Mouse (Mus musculus) liver, adult 2 months (tissue): Measurements from ENCODE around the gene Dnah8. TPM values are rescaled to one million over a fixed set of nuclear protein-coding genes. Genes with fewer than 3 reads are reported as not detected.

ENCODE experiments used
- DNase-seq: peaks from one replicate; pipeline ENCODE4 v3.0.0-alpha.2; 2011; ENCODE audit warnings: low read depth, low spot score; ENCODE audit errors: extremely low read depth
- H3K27ac ChIP-seq: fragments of 200-500 bp; replicated peaks from 2 replicates; pipeline ENCODE4 v1.5.1; 2012; ENCODE audit warnings: low read depth, mild to moderate bottlenecking, control low read depth, inconsistent platforms, low read length; ENCODE audit not compliant: insufficient read depth
- H3K27me3 ChIP-seq: fragments of 200-500 bp; 2 replicates; pipeline ENCODE4 v1.6.1; 2012; ENCODE audit warnings: mild to moderate bottlenecking, moderate library complexity, low read length, inconsistent platforms; ENCODE audit not compliant: control insufficient read depth, insufficient read depth
- H3K36me3 ChIP-seq: fragments of 200-500 bp; 2 replicates; pipeline ENCODE4 v1.6.1; 2012; ENCODE audit warnings: low read length, inconsistent platforms; ENCODE audit not compliant: control insufficient read depth, insufficient read depth
- H3K4me1 ChIP-seq: fragments of 200-500 bp; 2 replicates; pipeline ENCODE4 v1.6.1; 2011; ENCODE audit warnings: low read length; ENCODE audit not compliant: control insufficient read depth, insufficient read depth
- H3K4me3 ChIP-seq: fragments of 200-500 bp; 2 replicates; pipeline ENCODE4 v1.5.1; 2011; ENCODE audit warnings: low read depth, mild to moderate bottlenecking, control low read depth, low read length, moderate library complexity; ENCODE audit not compliant: insufficient read depth
- H3K79me2 ChIP-seq: fragments of 200-500 bp; 2 replicates; pipeline ENCODE4 v1.6.1; 2012; ENCODE audit warnings: inconsistent platforms, mild to moderate bottlenecking, low read length, moderate library complexity; ENCODE audit not compliant: control insufficient read depth, insufficient read depth
- H3K9ac ChIP-seq: fragments of 200-500 bp; 2 replicates; pipeline ENCODE4 v1.6.1; 2012; ENCODE audit warnings: low read depth, mild to moderate bottlenecking, control low read depth, inconsistent platforms, low read length
- CTCF ChIP-seq: fragments of 200-500 bp; IDR thresholded peaks from 2 replicates; pipeline ENCODE4 v1.5.1; 2011; ENCODE audit warnings: low read depth, low read length, control low read depth
- POLR2A ChIP-seq: fragments of 200-500 bp; IDR thresholded peaks from 2 replicates; pipeline ENCODE4 v1.6.1; 2011; ENCODE audit warnings: low read length, control low read depth; ENCODE audit not compliant: insufficient read depth; ENCODE audit errors: extremely low read depth
- WGBS: fragments of 180-500 bp; shearing (Covaris S2); methylation state at CpG from one replicate; pipeline ENCODE4 v1.1.7; 2018; 5-methylcytosine and 5-hydroxymethylcytosine counted together
- polyA plus RNA-seq: library from polyadenylated mRNA; depleted of rRNA; stranded (reverse); fragments of >200 nt; gene quantifications from 2 replicates; pipeline ENCODE4 v1.2.3, GENCODE M21; 2012
- total RNA-seq: library from RNA; depleted of rRNA; stranded (reverse); fragments of >200 nt; gene quantifications from 2 replicates; pipeline ENCODE4 v1.2.3, GENCODE M21; 2014

Gene Dnah8
- total and polyA plus RNA-seq, 2 experiments = 0.18 to 0.20 TPM

GRCm38 (mm10) chr17:30606206-30606605 lies 17.9 kb upstream of the Dnah8 start:
- H3K79me2 ChIP-seq = peaks cover 45% of the 10 kb centered on the region
- H3K9ac ChIP-seq = peak overlapping the region; percentile 44; the same call in 1 of the 2 replicates
- TF ChIP-seq POLR2A = no peak
- no peak for TF ChIP-seq CTCF
- no peak overlapping the region; the same call in 1 of the 2 replicates for H3K4me3 ChIP-seq
- peaks cover 17% of the 10 kb centered on the region; the same call in 1 of the 2 replicates for H3K36me3 ChIP-seq
- H3K4me1 ChIP-seq = peaks cover 42% of the 10 kb centered on the region
- 59% methylated on average over 11 of the region's 11 CpGs for WGBS
- DNase-seq = no peak
- no peaks in the 10 kb centered on the region for H3K27me3 ChIP-seq
- H3K27ac ChIP-seq = peak overlapping the region; percentile 74

GRCm38 (mm10) chr17:30606634-30607081 lies 17.5 kb upstream of the Dnah8 start:
- no peak for TF ChIP-seq POLR2A
- peak; percentile 51 for TF ChIP-seq CTCF
- H3K79me2 ChIP-seq = peaks cover 42% of the 10 kb centered on the region
- H3K27ac ChIP-seq = peak overlapping the region; percentile 74
- peak overlapping the region; percentile 9; the same call in 1 of the 2 replicates for H3K4me3 ChIP-seq
- peaks cover 42% of the 10 kb centered on the region for H3K4me1 ChIP-seq
- peaks cover 14% of the 10 kb centered on the region; the same call in 1 of the 2 replicates for H3K36me3 ChIP-seq
- 21% methylated on average over 8 of the region's 8 CpGs for WGBS
- peak overlapping the region; percentile 1 for H3K9ac ChIP-seq
- DNase-seq = peak; percentile 91
- H3K27me3 ChIP-seq = no peaks in the 10 kb centered on the region

DNA sequence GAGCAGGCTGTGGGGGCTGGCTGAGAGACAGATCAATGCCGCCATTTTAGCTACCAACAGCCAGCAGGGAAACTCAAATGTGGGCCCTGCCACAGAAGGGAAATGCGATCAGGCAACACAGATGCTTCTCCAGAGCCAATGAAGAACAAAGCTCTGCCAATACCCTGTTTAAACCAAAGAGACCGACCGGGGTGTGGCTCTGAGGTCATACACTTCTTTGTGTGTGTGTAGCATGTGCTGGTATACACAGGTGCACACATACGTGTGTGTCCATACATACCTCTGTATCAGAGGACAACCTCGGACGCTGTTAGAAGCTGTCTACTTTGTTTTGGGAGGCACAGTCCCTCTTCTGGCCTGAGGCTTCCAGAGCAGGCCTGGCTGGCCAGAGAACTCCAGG lies 16.8 kb upstream of the Dnah8 start:
- TF ChIP-seq POLR2A (no peak), CTCF (no peak)
- peak; percentile 60 for DNase-seq
- H3K79me2 ChIP-seq = peaks cover 45% of the 10 kb centered on the region
- no peak overlapping the region for H3K4me3 ChIP-seq
- WGBS = 46% methylated on average over 7 of the region's 7 CpGs
- H3K27ac ChIP-seq = peak overlapping the region; percentile 34
- H3K36me3 ChIP-seq = peaks cover 14% of the 10 kb centered on the region; the same call in 1 of the 2 replicates
- H3K9ac ChIP-seq = peak overlapping the region; percentile 24; the same call in 1 of the 2 replicates
- no peaks in the 10 kb centered on the region for H3K27me3 ChIP-seq
- peaks cover 41% of the 10 kb centered on the region for H3K4me1 ChIP-seq

DNA sequence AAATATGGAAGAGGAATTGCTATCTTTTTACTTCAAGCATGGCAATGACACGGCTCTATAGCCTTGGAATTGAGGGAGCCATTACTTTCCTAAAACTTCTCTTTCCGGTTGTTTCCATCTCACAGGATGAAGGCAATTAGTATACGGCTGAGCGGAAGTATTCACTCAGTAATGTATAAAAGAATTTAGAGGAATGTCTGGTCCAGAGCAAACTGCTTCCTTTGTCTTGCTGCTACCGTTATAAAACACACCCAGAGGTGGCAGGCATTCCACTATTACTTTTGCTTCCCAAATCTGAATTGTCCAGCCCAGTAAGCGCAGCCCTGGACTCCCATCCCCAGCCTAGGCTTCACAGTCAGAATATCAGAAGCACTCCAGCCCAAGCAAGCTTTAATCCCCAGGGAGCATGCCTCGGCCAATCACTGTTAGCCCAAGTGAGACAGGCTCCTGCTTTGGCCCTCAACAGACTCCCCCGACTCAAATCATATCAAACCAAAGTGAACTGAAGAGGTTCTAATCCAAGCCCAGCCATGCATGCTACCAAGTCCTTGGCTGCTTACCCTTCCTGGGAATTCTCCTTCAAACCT lies 16.2 kb upstream of the Dnah8 start:
- TF ChIP-seq CTCF (no peak), POLR2A (no peak)
- 72% methylated on average over 8 of the region's 8 CpGs for WGBS
- Histone ChIP-seq H3K9ac (peak overlapping the region; percentile 41; the same call in 1 of the 2 replicates), H3K36me3 (peaks cover 10% of the 10 kb centered on the region; the same call in 1 of the 2 replicates), H3K4me3 (no peak overlapping the region), H3K79me2 (peaks cover 45% of the 10 kb centered on the region), H3K27me3 (no peaks in the 10 kb centered on the region), H3K27ac (peak overlapping the region; percentile 34), H3K4me1 (peaks cover 34% of the 10 kb centered on the region)
- no peak for DNase-seq

DNA sequence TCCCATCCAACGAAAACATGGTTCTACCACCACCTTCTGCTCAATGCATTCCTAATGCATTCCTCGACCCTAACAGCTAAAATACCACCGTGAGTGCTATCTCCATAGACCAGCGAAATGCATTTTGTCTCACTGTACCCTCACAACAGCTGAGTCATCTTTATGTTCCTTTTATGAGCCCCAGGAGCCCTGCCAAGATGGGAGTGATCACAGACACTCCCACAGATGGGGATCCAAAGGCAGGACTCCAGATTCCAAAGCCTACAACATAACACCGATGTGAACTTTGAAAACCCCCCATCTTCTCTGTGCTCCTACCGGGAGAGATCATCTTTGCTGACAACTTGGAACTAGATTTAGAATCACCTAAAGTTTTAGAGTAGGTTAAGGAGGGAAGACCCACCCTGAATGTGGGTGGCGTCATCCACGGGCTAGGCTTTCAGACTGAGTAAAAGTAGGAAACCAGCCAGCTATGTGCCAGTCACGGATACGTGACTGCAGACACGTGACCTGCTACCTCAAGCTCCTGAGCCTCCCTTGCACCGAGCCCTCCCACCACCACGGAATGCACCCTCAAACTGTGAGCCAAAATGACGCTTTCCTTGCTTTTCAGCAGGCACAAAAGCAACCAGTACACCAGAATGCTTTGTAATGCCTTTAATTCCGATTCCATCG lies 14.7 kb upstream of the Dnah8 start:
- Histone ChIP-seq H3K9ac (peak overlapping the region; percentile 22; the same call in 1 of the 2 replicates), H3K27ac (peak overlapping the region; percentile 2), H3K79me2 (peaks cover 37% of the 10 kb centered on the region), H3K27me3 (no peaks in the 10 kb centered on the region), H3K4me3 (peak overlapping the region; percentile 20), H3K36me3 (no peaks in the 10 kb centered on the region), H3K4me1 (peaks cover 32% of the 10 kb centered on the region)
- 39% methylated on average over 16 of the region's 16 CpGs for WGBS
- peak; percentile 83 for DNase-seq
- TF ChIP-seq POLR2A (no peak), CTCF (no peak)

- WGBS = 54% methylated on average over 5 of the region's 5 CpGs
- H3K27ac ChIP-seq = peak overlapping the region; percentile 2
- DNase-seq = peak; percentile 74
- H3K4me1 ChIP-seq = peaks cover 32% of the 10 kb centered on the region
- no peaks in the 10 kb centered on the region for H3K36me3 ChIP-seq
- H3K9ac ChIP-seq = peak overlapping the region; percentile 3; the same call in 1 of the 2 replicates
- H3K79me2 ChIP-seq = peaks cover 37% of the 10 kb centered on the region
- TF ChIP-seq CTCF = no peak
- no peak for TF ChIP-seq POLR2A
- peak overlapping the region; percentile 20; the same call in 1 of the 2 replicates for H3K4me3 ChIP-seq
- H3K27me3 ChIP-seq = no peaks in the 10 kb centered on the region
Observed at GRCm38 (mm10) chr17:30609980-30610307, 14.2 kb upstream of the Dnah8 start.
